Mouse (Mus musculus): Measurements from ENCODE around the gene Tapbpl.

Tapbpl gene

GRCm38 (mm10) chr6:125197166-125197565 is 34.5 kb downstream of the Tapbpl start:
- no peak for DNase-seq (ENCODE audit: low read depth, low spot score)

- no peak for DNase-seq (ENCODE audit: low read depth, low spot score)
These were observed 35.4 kb downstream of the Tapbpl start for GRCm38 (mm10) chr6:125196301-125196700.

DNA sequence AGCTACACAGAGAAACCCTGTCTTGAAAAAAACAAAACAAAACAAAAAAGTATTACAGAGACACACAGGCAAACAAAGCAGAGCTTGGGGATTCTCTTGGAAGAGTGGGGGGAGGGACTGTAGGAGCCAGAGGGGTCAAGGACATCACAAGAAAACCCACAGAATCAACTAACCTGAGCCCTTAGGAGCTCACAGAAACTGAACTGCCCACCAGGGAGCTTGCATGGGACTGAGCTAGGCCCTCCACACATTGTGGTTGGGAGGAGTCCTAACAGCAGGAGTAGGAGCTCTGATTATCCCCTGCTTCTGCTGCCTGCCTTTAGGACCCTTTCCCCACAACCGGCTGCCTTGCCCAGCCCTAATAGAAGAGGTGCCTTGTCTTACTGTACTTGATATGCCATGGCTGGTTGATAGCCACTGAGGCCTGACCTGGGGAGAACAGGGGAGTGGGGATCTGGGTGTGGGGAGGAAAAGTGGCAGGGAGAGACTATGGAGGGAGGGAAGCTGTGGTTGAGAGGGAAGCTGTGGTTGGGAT is 36.1 kb downstream of the Tapbpl start:
- no peak for DNase-seq (ENCODE audit: low read depth, low spot score)

- no peak for DNase-seq (ENCODE audit: low read depth, low spot score)
These were observed 38.3 kb downstream of the Tapbpl start for GRCm38 (mm10) chr6:125193390-125193789.

DNA sequence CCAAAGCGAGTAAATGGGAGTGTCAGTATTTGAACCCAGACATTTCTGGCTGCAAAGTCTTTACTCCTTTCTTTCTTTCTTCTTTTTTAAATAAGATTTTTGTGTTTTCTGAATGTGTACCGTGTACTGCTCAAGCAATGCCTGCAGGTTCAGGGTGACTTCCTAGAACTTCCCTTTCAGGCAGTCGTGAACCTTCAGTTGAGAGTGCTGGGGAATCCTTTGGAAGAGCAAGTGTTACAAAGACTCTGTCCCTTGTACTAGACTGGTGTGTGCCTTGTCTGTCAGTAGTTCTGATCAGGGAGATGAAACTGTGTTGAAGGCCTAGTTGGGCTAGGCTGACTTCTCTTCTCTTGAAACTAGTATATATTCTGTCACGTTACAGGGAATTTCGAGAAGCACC is 38.8 kb downstream of the Tapbpl start:
- peak; percentile 27 for DNase-seq (ENCODE audit: low read depth, low spot score)

DNA sequence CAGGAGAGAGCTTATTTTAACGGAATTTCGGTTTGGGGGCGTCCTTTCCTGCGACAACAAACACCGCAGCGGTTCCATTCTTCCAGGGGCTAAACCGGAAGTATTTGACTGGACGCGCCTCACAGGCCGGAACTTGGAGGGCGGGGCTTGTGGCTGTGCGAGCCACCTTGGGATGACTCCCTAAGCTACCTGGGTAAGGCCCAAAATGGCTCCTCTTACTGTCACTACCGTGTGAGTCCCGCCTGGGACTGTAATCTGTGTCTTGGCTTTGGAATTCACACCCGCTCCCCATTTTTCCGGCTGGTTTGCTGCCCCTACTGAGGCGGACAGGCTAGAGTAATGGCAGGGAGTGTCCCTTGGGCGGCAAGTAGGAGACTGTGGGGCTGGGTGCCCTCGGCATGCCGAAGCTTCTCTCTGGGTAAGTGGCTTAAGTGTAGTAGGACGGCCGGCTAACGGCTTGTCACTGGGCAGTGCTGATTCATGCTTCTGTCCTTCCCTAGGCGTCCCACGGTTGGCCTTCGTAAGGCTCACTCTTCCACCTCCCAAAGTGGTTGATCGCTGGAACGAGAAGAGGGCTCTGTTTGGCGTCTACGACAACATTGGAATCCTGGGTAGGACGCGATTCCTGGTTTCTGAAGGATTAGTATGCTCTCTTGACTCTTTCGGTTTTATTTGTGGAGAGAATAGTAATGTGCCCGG is 39.5 kb downstream of the Tapbpl start:
- peak; percentile 89 for DNase-seq (ENCODE audit: low read depth, low spot score)

DNA sequence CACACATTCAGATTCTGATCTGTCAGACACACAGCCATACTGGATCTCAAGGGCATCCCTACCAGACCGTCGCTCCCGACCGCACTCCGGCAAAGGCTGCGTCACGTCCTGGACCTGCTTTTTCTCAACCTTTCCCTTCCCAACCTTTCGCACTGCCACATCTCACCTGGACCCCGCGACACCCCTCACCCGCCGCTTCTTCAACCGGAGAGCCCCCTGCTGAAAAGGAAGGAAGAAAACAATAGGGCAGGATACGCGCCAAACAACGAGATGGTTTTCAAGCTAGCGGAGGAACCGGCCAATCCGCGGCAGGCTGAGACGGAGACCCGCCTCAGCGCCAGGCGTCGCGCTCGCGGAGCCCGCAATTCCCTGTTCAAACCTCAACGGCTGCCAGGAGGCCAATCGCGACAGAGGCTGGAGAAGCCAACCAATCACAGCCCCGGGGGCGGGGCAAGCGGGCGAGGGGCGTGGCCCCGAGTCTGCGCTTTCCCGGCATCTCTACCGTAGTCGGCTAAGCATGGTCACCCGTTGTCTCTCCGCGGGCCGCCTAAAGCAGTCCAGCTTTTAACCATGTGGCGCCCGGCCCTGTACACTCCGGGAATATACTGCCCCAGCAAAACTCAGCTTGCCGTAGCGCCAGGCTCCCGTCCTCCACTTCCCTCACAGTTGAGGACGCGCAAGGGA is 40.2 kb downstream of the Tapbpl start, which contains the start of the genes Ncapd2 and Mrpl51:
Gene Ncapd2, minus strand, starts transcription at position 370 of the 684 bp plus-strand sequence.
Gene Mrpl51, plus strand, starts transcription at position 470 of the 684 bp plus-strand sequence.
- DNase-seq (ENCODE audit: low read depth, low spot score): peak; percentile 95

DNA sequence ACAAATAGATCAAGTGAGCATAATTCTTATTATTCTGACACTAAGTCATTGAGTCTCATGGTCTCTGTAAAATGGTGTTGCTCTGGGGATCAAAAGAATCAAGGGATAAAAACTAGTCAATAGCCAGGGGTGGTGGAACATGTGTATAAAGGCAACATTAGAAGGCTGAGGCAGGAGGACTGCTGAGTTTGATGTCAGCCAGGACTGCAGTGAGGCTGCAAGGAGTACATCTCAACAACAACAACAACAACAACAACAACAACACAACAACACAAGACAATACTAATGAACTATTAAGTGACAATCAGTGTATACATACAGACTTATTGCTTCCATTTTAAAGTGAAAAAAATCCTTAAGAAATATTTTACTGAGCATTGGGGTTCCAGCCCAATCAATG is 40.8 kb downstream of the Tapbpl start:
- DNase-seq (ENCODE audit: low read depth, low spot score): no peak

DNA sequence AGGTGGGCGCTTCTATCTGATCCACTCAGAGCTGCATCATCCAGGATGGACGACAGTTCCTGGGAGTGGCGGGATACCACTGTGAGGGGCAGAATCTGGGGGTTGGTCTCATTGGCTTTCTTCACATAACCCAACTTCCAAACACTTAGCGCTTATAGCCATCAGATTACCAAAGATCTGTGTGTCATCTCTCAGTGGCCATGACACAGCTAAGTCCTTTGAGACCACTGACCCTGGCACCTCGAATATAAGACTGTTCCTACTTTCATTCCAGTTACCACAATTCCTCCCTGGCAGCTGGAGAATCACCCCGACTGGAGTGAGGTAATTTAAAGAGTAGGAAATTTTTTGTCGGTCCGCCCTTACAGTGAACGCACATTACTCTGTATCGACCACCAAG is 45.5 kb downstream of the Tapbpl start:
- DNase-seq (ENCODE audit: low read depth, low spot score): no peak

DNA sequence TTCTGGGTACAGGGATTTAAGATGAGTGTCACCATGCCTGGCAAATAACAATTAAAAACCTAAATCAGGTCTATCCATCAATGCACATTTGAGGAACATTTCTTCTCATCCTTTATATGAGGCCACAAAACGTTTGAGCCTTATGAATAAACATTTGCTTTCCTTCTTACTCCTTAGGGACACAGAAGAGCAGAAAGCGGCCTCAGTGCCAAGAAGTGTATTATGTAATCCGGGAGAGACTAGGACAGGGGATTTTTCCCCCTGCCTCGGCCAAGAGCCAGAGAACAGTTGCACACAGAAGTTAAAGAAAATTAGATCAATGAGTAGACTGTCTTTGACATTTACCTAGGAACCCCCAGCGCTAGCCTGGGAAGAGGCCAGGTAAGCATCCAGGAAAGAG is 49.5 kb downstream of the Tapbpl start:
- no peak for DNase-seq (ENCODE audit: low read depth, low spot score)

GRCm38 (mm10) chr6:125179601-125180000 is 52.1 kb downstream of the Tapbpl start:
- no peak for DNase-seq (ENCODE audit: low read depth, low spot score)

- DNase-seq (ENCODE audit: low read depth, low spot score): no peak
These were observed 56.2 kb downstream of the Tapbpl start for GRCm38 (mm10) chr6:125175469-125175868.

Measured in c-Kit-negative CD71-positive TER-119-positive erythroid progenitor cells, embryonic 14.5 days (primary cell).